Mouse (Mus musculus): Measurements from ENCODE around the gene Ggt5.

DNA sequence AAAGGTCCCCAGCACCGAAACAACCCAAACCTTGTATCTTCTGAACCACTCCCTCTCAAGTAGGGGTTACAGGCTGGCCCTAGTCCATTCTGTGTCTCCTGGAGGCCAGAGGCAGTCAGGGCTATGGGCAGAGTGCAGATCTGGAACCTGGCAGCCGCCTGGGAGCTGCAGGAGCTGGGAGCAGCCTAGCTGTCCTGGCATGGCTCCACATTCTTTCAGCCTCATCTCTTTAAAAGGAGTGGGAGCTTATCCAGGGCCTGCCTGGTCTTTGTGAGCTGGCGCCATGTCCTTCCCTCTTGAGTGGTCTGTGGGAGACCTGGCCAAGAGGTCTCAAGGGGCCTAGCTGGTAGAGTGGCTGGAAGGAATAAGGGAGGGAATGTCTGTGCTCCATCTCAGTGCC is 58.2 kb downstream of the Ggt5 start:
- TF ChIP-seq MAFK (IDR thresholded peaks at IDR 0.05; ENCODE audit: insufficient read depth, low read depth, low read length) (no peak), ZNF384 (IDR thresholded peaks at IDR 0.05; ENCODE audit: low read depth, low read length) (no peak), CHD2 (IDR thresholded peaks at IDR 0.05; ENCODE audit: low read depth, low read length) (no peak)

Measured in ES-E14 (cell line).